Mouse (Mus musculus) erythroblast, embryonic 14.5 days (primary cell): ENCODE measurements around the gene Rgs9. TPM values are rescaled to one million over a fixed set of nuclear protein-coding genes. Genes with fewer than 3 reads are reported as not detected.

ENCODE experiments used
- H3K27me3 ChIP-seq: 2 replicates; pipeline ENCODE4 v1.6.1; 2012; ENCODE audit warnings: inconsistent platforms; ENCODE audit not compliant: control insufficient read depth
- H3K36me3 ChIP-seq: 2 replicates; pipeline ENCODE4 v1.6.1; 2012; ENCODE audit warnings: mild to moderate bottlenecking, inconsistent platforms; ENCODE audit not compliant: control insufficient read depth
- H3K4me1 ChIP-seq: 2 replicates; pipeline ENCODE4 v1.6.1; 2012; ENCODE audit warnings: inconsistent platforms; ENCODE audit not compliant: control insufficient read depth
- H3K4me3 ChIP-seq: replicated peaks from 2 replicates; pipeline ENCODE3; 2012; ENCODE audit warnings: moderate library complexity, mild to moderate bottlenecking, inconsistent platforms
- H3K9me3 ChIP-seq: 2 replicates; pipeline ENCODE4 v1.6.1; 2012; ENCODE audit warnings: low read length, inconsistent platforms, mixed read lengths; ENCODE audit not compliant: control insufficient read depth
- GATA1 ChIP-seq: IDR thresholded peaks from 2 replicates; pipeline ENCODE4 v1.6.1; 2012; ENCODE audit warnings: low read length, inconsistent platforms, mixed read lengths
- TAL1 ChIP-seq: IDR thresholded peaks from 3 replicates; pipeline ENCODE4 v1.6.1; 2012; ENCODE audit warnings: low read length, inconsistent platforms, mixed read lengths
- polyA plus RNA-seq: library from polyadenylated mRNA; stranded (reverse); fragments of >175 nt; gene quantifications from 2 replicates; pipeline ENCODE4 v1.2.3, GENCODE M21; 2012

Gene Rgs9
- polyA plus RNA-seq, 1 experiment = not detected

DNA sequence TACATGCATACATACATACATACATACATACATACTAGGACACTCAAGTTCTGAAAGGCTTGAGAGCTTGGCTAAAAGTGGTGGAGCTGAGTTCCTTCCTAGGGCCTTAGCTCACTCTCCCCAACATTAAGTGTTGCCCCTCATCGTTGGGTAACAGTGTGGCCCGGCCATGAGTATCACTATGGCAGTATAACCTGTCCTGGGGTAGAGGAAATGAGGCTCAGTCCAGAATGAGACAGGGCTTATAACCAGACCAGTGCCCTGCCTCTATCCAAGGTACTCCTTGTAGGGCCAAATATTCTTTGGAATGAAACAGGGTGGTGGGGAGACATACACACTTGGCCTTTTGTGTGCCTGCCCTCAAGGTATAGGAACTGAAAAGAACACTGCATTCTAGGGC is 40.1 kb downstream of the Rgs9 start:
- TF ChIP-seq TAL1 = no peak
- no peak for TF ChIP-seq GATA1
- Histone ChIP-seq H3K27me3 (no peaks in the 10 kb centered on the region), H3K9me3 (peaks cover 28% of the 10 kb centered on the region), H3K4me3 (no peak overlapping the region), H3K4me1 (no peaks in the 10 kb centered on the region), H3K36me3 (no peaks in the 10 kb centered on the region)

DNA sequence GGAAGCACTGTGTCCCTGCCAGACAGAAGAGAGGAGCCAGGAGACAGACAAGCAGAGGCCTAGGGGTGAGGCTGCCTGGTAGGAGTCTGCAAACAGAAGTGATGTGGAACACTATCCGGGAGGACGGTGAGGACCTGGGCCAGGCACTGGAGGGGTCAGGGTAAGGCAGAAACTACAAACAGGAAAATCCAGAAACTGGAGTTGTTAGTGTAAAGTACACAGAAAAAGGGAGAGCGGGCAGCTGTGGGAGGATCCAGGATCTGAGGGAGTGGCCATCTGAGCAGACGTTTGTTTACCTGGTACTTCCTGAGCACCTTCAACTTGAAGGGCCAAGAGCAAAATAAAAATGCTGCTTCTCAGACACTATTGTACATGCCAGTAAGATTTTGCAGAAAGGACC is 42.9 kb downstream of the Rgs9 start:
- Histone ChIP-seq H3K9me3 (peaks cover 4% of the 10 kb centered on the region), H3K27me3 (no peaks in the 10 kb centered on the region), H3K4me3 (no peak overlapping the region), H3K36me3 (no peaks in the 10 kb centered on the region), H3K4me1 (no peaks in the 10 kb centered on the region)
- TF ChIP-seq GATA1 (no peak), TAL1 (no peak)

DNA sequence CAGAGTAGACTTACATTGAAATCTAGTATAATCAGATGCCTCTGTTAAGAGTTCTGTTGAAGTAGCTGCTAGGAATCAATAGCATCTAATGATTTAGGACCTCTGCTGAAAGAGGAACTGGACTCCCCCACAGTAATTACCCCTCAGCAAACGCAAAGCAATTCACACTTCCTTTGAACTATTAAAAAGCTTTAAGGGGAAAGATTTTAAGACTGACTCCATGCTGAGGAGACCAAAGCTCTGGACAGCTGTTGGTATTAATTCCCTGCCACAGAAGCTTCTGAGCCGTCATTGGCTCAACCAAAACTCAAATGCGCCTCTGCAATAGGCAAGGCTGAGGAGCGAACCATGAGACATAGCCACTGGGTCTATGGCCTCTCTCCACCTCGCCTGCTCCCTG is 45.4 kb downstream of the Rgs9 start:
- no peaks in the 10 kb centered on the region for H3K4me1 ChIP-seq
- H3K27me3 ChIP-seq = no peaks in the 10 kb centered on the region
- H3K9me3 ChIP-seq = no peaks in the 10 kb centered on the region
- TF ChIP-seq GATA1 (no peak), TAL1 (no peak)
- H3K4me3 ChIP-seq = no peak overlapping the region
- no peaks in the 10 kb centered on the region for H3K36me3 ChIP-seq

DNA sequence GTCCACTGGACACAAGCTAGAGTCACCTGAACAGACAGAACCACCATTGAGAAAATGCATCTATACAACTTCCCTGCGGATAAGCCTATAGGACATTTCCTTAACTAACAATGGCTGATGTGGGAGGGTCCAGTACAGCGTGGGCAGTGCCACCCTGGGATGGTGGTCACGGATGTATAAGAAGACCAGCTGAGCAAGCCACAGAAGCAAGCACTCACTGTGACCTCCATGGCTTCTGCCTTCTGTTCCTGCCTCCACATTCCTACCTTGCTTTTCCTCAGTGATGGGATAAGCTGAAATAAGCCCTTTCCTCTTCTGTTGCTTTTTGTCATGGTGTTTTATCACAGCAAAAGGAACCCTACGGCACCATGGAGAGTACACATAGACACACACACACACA is 47.4 kb downstream of the Rgs9 start:
- H3K27me3 ChIP-seq = no peaks in the 10 kb centered on the region; the same call in 1 of the 2 replicates
- H3K4me3 ChIP-seq = no peak overlapping the region
- H3K36me3 ChIP-seq = no peaks in the 10 kb centered on the region
- no peak for TF ChIP-seq GATA1
- TF ChIP-seq TAL1 = no peak
- H3K4me1 ChIP-seq = no peaks in the 10 kb centered on the region
- H3K9me3 ChIP-seq = no peaks in the 10 kb centered on the region

GRCm38 (mm10) chr11:109246920-109247319 is 51.0 kb downstream of the Rgs9 start:
- H3K4me1 ChIP-seq = no peaks in the 10 kb centered on the region
- no peak overlapping the region for H3K4me3 ChIP-seq
- H3K9me3 ChIP-seq = no peaks in the 10 kb centered on the region
- peaks cover 2% of the 10 kb centered on the region; the same call in 1 of the 2 replicates for H3K27me3 ChIP-seq
- H3K36me3 ChIP-seq = no peaks in the 10 kb centered on the region
- TF ChIP-seq GATA1 = no peak

- Histone ChIP-seq H3K27me3 (peaks cover 2% of the 10 kb centered on the region; the same call in 1 of the 2 replicates), H3K4me1 (no peaks in the 10 kb centered on the region), H3K9me3 (no peaks in the 10 kb centered on the region), H3K36me3 (no peaks in the 10 kb centered on the region), H3K4me3 (no peak overlapping the region)
- TF ChIP-seq TAL1 (no peak), GATA1 (no peak)
Measured at GRCm38 (mm10) chr11:109244635-109245360, 53.1 kb downstream of the Rgs9 start.

GRCm38 (mm10) chr11:109240126-109240525 is 57.8 kb downstream of the Rgs9 start:
- Histone ChIP-seq H3K9me3 (no peaks in the 10 kb centered on the region), H3K4me3 (no peak overlapping the region), H3K36me3 (no peaks in the 10 kb centered on the region), H3K27me3 (0 out of 2 replicates have a peak, but pooled peaks cover 2% of the 10 kb centered on the region), H3K4me1 (no peaks in the 10 kb centered on the region)
- TF ChIP-seq GATA1 (no peak), TAL1 (no peak)

- H3K4me3 ChIP-seq = no peak overlapping the region
- H3K4me1 ChIP-seq = no peaks in the 10 kb centered on the region
- H3K27me3 ChIP-seq = no peaks in the 10 kb centered on the region
- TF ChIP-seq GATA1 = no peak
- TF ChIP-seq TAL1 = no peak
- no peaks in the 10 kb centered on the region for H3K36me3 ChIP-seq
- no peaks in the 10 kb centered on the region for H3K9me3 ChIP-seq
Measured at GRCm38 (mm10) chr11:109238671-109239070, 59.3 kb downstream of the Rgs9 start.

GRCm38 (mm10) chr11:109237796-109238195 is 60.1 kb downstream of the Rgs9 start:
- TF ChIP-seq TAL1 (no peak), GATA1 (no peak)
- Histone ChIP-seq H3K4me3 (no peak overlapping the region), H3K27me3 (no peaks in the 10 kb centered on the region), H3K4me1 (no peaks in the 10 kb centered on the region), H3K36me3 (no peaks in the 10 kb centered on the region), H3K9me3 (no peaks in the 10 kb centered on the region)

DNA sequence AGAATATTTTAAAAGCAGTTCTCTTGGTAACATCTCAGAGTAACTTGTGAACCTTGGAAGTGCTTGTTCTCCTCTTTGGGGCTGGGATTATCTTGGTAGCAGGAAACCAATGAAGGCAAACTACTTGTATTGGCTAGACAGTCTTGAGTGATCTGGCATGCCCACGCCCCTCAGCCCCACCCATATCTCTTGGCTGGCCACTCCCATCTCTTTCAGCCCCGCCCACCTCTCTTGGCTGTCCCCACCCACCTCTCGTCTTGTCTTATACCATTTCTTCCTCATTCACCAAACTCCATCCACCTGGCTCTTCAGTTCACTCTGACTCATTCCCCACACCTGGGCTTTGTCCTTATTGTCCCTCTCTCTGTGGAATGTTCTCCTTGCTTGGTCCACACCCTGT is 64.3 kb downstream of the Rgs9 start:
- H3K4me3 ChIP-seq = no peak overlapping the region
- H3K4me1 ChIP-seq = no peaks in the 10 kb centered on the region
- TF ChIP-seq TAL1 (no peak), GATA1 (no peak)
- no peaks in the 10 kb centered on the region for H3K27me3 ChIP-seq
- H3K36me3 ChIP-seq = no peaks in the 10 kb centered on the region
- H3K9me3 ChIP-seq = no peaks in the 10 kb centered on the region
